Mouse (Mus musculus) sigmoid colon, adult 10 weeks (tissue): ENCODE measurements around the gene Olfr578. TPM values are rescaled to one million over a fixed set of nuclear protein-coding genes. Genes with fewer than 3 reads are reported as not detected.

Experiments used
- polyA plus RNA-seq: library from polyadenylated mRNA; stranded (reverse); fragments of 350-450 nt; fragmentation: Illumina TruSeq; extraction: RNeasy Lipid Tissue Mini Kit (QIAGEN cat#74804); gene quantifications from one replicate; pipeline ENCODE4 v1.2.3, GENCODE M21; 2014; ENCODE audit warnings: low read depth, low replicate concordance

Gene Olfr578
- polyA plus RNA-seq: not detected

GRCm38 (mm10) chr7:102989224-102989623, at the start of gene Olfr578:
Olfr578 (minus strand) TSS chr7:102989324.

GRCm38 (mm10) chr7:103037724-103038123, 48.6 kb upstream of the Olfr578 start, which contains the start of gene Olfr582:
Olfr582 (plus strand) TSS chr7:103038024.

GRCm38 (mm10) chr7:102975843-102976242, 13.3 kb downstream of the Olfr578 start, which contains the start of gene Olfr577:
Olfr577 (minus strand) TSS chr7:102975943.

GRCm38 (mm10) chr7:102962360-102962759, 26.8 kb downstream of the Olfr578 start, which contains the start of gene Olfr576:
Olfr576 (plus strand) TSS chr7:102962660.

GRCm38 (mm10) chr7:102958593-102958992, 30.5 kb downstream of the Olfr578 start, which contains the start of gene Olfr575:
Olfr575 (minus strand) TSS chr7:102958775.

GRCm38 (mm10) chr7:102948167-102948566, 41.0 kb downstream of the Olfr578 start, which contains the start of gene Olfr574:
Olfr574 (plus strand) TSS chr7:102948467.

GRCm38 (mm10) chr7:102942475-102942874, 46.6 kb downstream of the Olfr578 start, which contains the start of gene Olfr573-ps1:
Olfr573-ps1 (minus strand) TSS chr7:102942575.

Other genes starting within 250 kb of the Olfr578 start
- 2.3 TPM for gene Olfr560, start 230.0 kb downstream of the Olfr578 start, polyA plus RNA-seq
- 25.4 TPM for gene Olfr78, start 229.9 kb downstream of the Olfr578 start, polyA plus RNA-seq
- not detected for gene Olfr561, start 218.1 kb downstream of the Olfr578 start, polyA plus RNA-seq
- gene Olfr564, start 185.8 kb downstream of the Olfr578 start, polyA plus RNA-seq: not detected
- not detected for gene Olfr566, start 130.6 kb downstream of the Olfr578 start, polyA plus RNA-seq
- not detected for gene Olfr568, start 112.2 kb downstream of the Olfr578 start, polyA plus RNA-seq
- not detected for gene Olfr569, start 98.4 kb downstream of the Olfr578 start, polyA plus RNA-seq
- gene Olfr570, start 94.7 kb downstream of the Olfr578 start, polyA plus RNA-seq: not detected
- gene Olfr571, start 71.8 kb downstream of the Olfr578 start, polyA plus RNA-seq: not detected
- gene Olfr572, start 64.9 kb downstream of the Olfr578 start, polyA plus RNA-seq: not detected
- not detected for gene Olfr573-ps1, start 46.7 kb downstream of the Olfr578 start, polyA plus RNA-seq
- not detected for gene Olfr574, start 40.9 kb downstream of the Olfr578 start, polyA plus RNA-seq
- gene Olfr575, start 30.5 kb downstream of the Olfr578 start, polyA plus RNA-seq: not detected
- gene Olfr576, start 26.7 kb downstream of the Olfr578 start, polyA plus RNA-seq: not detected
- not detected for gene Olfr577, start 13.4 kb downstream of the Olfr578 start, polyA plus RNA-seq
- gene Olfr582, start 48.7 kb upstream of the Olfr578 start, polyA plus RNA-seq: not detected
- gene Olfr583, start 62.0 kb upstream of the Olfr578 start, polyA plus RNA-seq: not detected
- gene Olfr584, start 92.6 kb upstream of the Olfr578 start, polyA plus RNA-seq: not detected
- gene Olfr585, start 108.4 kb upstream of the Olfr578 start, polyA plus RNA-seq: not detected
- gene Olfr586, start 136.3 kb upstream of the Olfr578 start, polyA plus RNA-seq: not detected
- gene Olfr588-ps1, start 151.6 kb upstream of the Olfr578 start, polyA plus RNA-seq: not detected
- not detected for gene Olfr589, start 167.0 kb upstream of the Olfr578 start, polyA plus RNA-seq
- not detected for gene Olfr591, start 189.0 kb upstream of the Olfr578 start, polyA plus RNA-seq
- not detected for gene Olfr592, start 195.5 kb upstream of the Olfr578 start, polyA plus RNA-seq
- not detected for gene Olfr593, start 222.5 kb upstream of the Olfr578 start, polyA plus RNA-seq
- not detected for gene Olfr594, start 227.7 kb upstream of the Olfr578 start, polyA plus RNA-seq